Mouse (Mus musculus): Measurements from ENCODE around the gene Pdcd2l.

Gene Pdcd2l

GRCm38 (mm10) chr7:34139493-34139892, 57.0 kb downstream of the Pdcd2l start:
- DNase-seq (ENCODE audit: low spot score) = no peak

All from yolk sac, embryonic 10.5 days (tissue).